ENCODE assay signal across 17 mouse cellular contexts in the genomic region with DNA sequence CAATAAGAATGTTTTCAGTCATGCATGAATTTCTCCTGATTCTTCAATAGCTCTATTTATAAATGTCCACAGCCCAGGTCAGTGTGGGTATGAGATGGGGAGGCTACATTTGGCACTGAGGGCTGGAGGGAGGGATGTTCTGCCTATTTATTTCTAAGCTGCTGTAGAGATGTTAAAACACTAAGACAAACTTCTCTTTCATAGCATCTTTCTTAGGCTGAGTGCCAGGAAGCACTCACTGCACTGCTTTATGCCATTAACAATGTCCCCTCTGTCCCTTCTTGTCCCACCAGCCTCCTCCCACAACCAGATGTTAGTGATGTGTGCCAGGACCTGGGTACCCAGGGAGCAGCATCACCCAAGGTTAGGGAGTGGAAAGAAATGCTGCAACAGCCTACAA. TPM values are rescaled to one million over a fixed set of nuclear protein-coding genes. Genes with fewer than 3 reads are reported as not detected.
DNase-seq lines count a peak whose midpoint lies in the region; ATAC-seq lines count a peak whose summit lies in the region.
"Had no signal": no experiment of that assay in that cellular context is flagged by ENCODE, and none has a peak within 500 bp of the region (broad histone marks: within the 10 kb centered on the region; RNA-seq: fewer than 3 reads in every experiment).

No protein-coding gene starts in this region.

- no peaks in the 10 kb centered on the region for H3K9me3 ChIP-seq in forebrain, embryonic 14.5 days (replicated peaks; ENCODE audit: control insufficient read depth, low read length)
- H3K9me3 ChIP-seq in forebrain, embryonic 13.5 days (replicated peaks), result no peaks in the 10 kb centered on the region
- H3K9me3 ChIP-seq: forebrain, embryonic 15.5 days; neural tube, embryonic 12.5 days; stomach, embryonic 15.5 days had no signal

- no peak overlapping the region for H3K4me2 ChIP-seq in forebrain, embryonic 14.5 days (ENCODE audit: low read length)
- no peak overlapping the region for H3K4me2 ChIP-seq in forebrain, embryonic 13.5 days
- H3K4me2 ChIP-seq: forebrain, embryonic 15.5 days; neural tube, embryonic 12.5 days; stomach, embryonic 15.5 days had no signal

- no peaks in the 10 kb centered on the region for H3K36me3 ChIP-seq in forebrain, embryonic 14.5 days (ENCODE audit: control insufficient read depth, insufficient read depth, low read length)
- H3K36me3 ChIP-seq in forebrain, embryonic 13.5 days (ENCODE audit: poor library complexity, severe bottlenecking), result no peaks in the 10 kb centered on the region
- H3K36me3 ChIP-seq: forebrain, embryonic 15.5 days; neural tube, embryonic 12.5 days; stomach, embryonic 15.5 days had no signal

- H3K4me1 ChIP-seq in forebrain, embryonic 14.5 days (ENCODE audit: control insufficient read depth, insufficient read depth, low read length), result no peaks in the 10 kb centered on the region
- no peaks in the 10 kb centered on the region for H3K4me1 ChIP-seq in forebrain, embryonic 13.5 days
- H3K4me1 ChIP-seq: forebrain, embryonic 15.5 days; neural tube, embryonic 12.5 days; stomach, embryonic 15.5 days had no signal

- DNase-seq in forebrain, embryonic 14.5 days (ENCODE audit: low spot score), result peak; percentile 0
- DNase-seq in right cerebral cortex, adult 18-20 months, result peak; percentile 28
- DNase-seq in right cerebral cortex, postnatal 14 days, result no peak
- DNase-seq in layer of hippocampus, adult 9-10 months (ENCODE audit: low spot score), result peak; percentile 48
- DNase-seq in testis, postnatal 10 days (ENCODE audit: low spot score), result peak; percentile 47
- no peak for DNase-seq in spleen, postnatal 4 days (ENCODE audit: low spot score in 2 of 2)
- DNase-seq: heart, postnatal 14 days; lung, adult 18-20 months had no signal

- H3K27me3 ChIP-seq in forebrain, embryonic 14.5 days (replicated peaks; ENCODE audit: control insufficient read depth, insufficient read depth, low read length), result no peaks in the 10 kb centered on the region
- no peaks in the 10 kb centered on the region for H3K27me3 ChIP-seq in forebrain, embryonic 13.5 days
- H3K27me3 ChIP-seq: forebrain, embryonic 15.5 days; neural tube, embryonic 12.5 days; stomach, embryonic 15.5 days had no signal

- H3K27ac ChIP-seq in forebrain, embryonic 14.5 days (ENCODE audit: low read depth, low read length), result no peak overlapping the region
- H3K27ac ChIP-seq in forebrain, embryonic 13.5 days, result no peak overlapping the region
- H3K27ac ChIP-seq: forebrain, embryonic 15.5 days; left cerebral cortex, adult 2 months; neural tube, embryonic 12.5 days; stomach, embryonic 15.5 days had no signal

- no peak overlapping the region for H3K9ac ChIP-seq in forebrain, embryonic 14.5 days (ENCODE audit: low read length)
- no peak overlapping the region for H3K9ac ChIP-seq in forebrain, embryonic 13.5 days
- H3K9ac ChIP-seq: forebrain, embryonic 15.5 days; neural tube, embryonic 12.5 days; stomach, embryonic 15.5 days had no signal

- no peak overlapping the region for H3K4me3 ChIP-seq in forebrain, embryonic 14.5 days (ENCODE audit: low read depth, low read length)
- no peak overlapping the region for H3K4me3 ChIP-seq in forebrain, embryonic 13.5 days
- H3K4me3 ChIP-seq: forebrain, embryonic 15.5 days; left cerebral cortex, adult 2 months; neural tube, embryonic 12.5 days; stomach, embryonic 15.5 days had no signal

- no peak for ATAC-seq in forebrain, embryonic 14.5 days
- ATAC-seq in forebrain, embryonic 13.5 days, result no peak
- ATAC-seq in monocyte, adult 5-6 weeks (replicated peaks; ENCODE audit: insufficient number of reproducible peaks, low FRiP score, low TSS enrichment, poor library complexity, severe bottlenecking), result no peak
- ATAC-seq: forebrain, embryonic 15.5 days; intestine, postnatal 0 days had no signal

RNA-seq across cellular contexts. Expression of a gene that starts 3.6 kb away (rescaled TPM):
- 0.07 and 0.08 TPM in 2 replicates for polyA plus RNA-seq in forebrain, embryonic 14.5 days (2014; fragmentation: Nextera tagmentation; extraction: Ambion mirVana)
- polyA plus RNA-seq in forebrain, embryonic 13.5 days (2015; fragmentation: Nextera tagmentation; extraction: Ambion mirVana), result 0.04 TPM in 1 of 2 replicates, not detected in the other
- 0.29 TPM in 1 of 3 replicates, not detected in the others for total RNA-seq in monocyte, adult 5-6 weeks (2017)
- total RNA-seq: granulocyte monocyte progenitor cell, adult 5-6 weeks had no signal
- polyA plus RNA-seq: C2C12 had no signal

RNA-seq across cellular contexts. Expression of a gene that starts 14.8 kb away (rescaled TPM):
- polyA plus RNA-seq in forebrain, embryonic 14.5 days (2014; fragmentation: Nextera tagmentation; extraction: Ambion mirVana), result not detected in 2 replicates
- polyA plus RNA-seq in forebrain, embryonic 13.5 days (2015; fragmentation: Nextera tagmentation; extraction: Ambion mirVana), result not detected in 2 replicates
- total RNA-seq in monocyte, adult 5-6 weeks (2017), result not detected in 3 replicates
- total RNA-seq: granulocyte monocyte progenitor cell, adult 5-6 weeks; heart, postnatal 14 days; left cerebral cortex, adult 2 months had no signal
- polyA plus RNA-seq: C2C12; forebrain, embryonic 15.5 days; intestine, postnatal 0 days; neural tube, embryonic 12.5 days had no signal

RNA-seq across cellular contexts. Expression of a gene that starts 45.1 kb away (rescaled TPM):
- polyA plus RNA-seq in forebrain, embryonic 14.5 days (2014; fragmentation: Nextera tagmentation; extraction: Ambion mirVana), result not detected in 2 replicates
- not detected in 2 replicates for polyA plus RNA-seq in forebrain, embryonic 13.5 days (2015; fragmentation: Nextera tagmentation; extraction: Ambion mirVana)
- total RNA-seq in monocyte, adult 5-6 weeks (2017), result not detected in 3 replicates
- total RNA-seq: granulocyte monocyte progenitor cell, adult 5-6 weeks had no signal
- polyA plus RNA-seq: C2C12; forebrain, embryonic 15.5 days; neural tube, embryonic 12.5 days had no signal

RNA-seq across cellular contexts. Expression of a gene that starts 54.6 kb away (rescaled TPM):
- polyA plus RNA-seq in forebrain, embryonic 14.5 days (2014; fragmentation: Nextera tagmentation; extraction: Ambion mirVana), result not detected in 2 replicates
- not detected in 2 replicates for polyA plus RNA-seq in forebrain, embryonic 13.5 days (2015; fragmentation: Nextera tagmentation; extraction: Ambion mirVana)
- total RNA-seq in monocyte, adult 5-6 weeks (2017), result not detected in 3 replicates
- total RNA-seq: granulocyte monocyte progenitor cell, adult 5-6 weeks; heart, postnatal 14 days; left cerebral cortex, adult 2 months had no signal
- polyA plus RNA-seq: C2C12; forebrain, embryonic 15.5 days; intestine, postnatal 0 days; neural tube, embryonic 12.5 days; stomach, embryonic 15.5 days had no signal

RNA-seq across cellular contexts. Expression of a gene that starts 54.7 kb away (rescaled TPM):
- polyA plus RNA-seq in forebrain, embryonic 14.5 days (2014; fragmentation: Nextera tagmentation; extraction: Ambion mirVana), result not detected in 2 replicates
- not detected in 2 replicates for polyA plus RNA-seq in forebrain, embryonic 13.5 days (2015; fragmentation: Nextera tagmentation; extraction: Ambion mirVana)
- not detected in 3 replicates for total RNA-seq in monocyte, adult 5-6 weeks (2017)
- total RNA-seq: granulocyte monocyte progenitor cell, adult 5-6 weeks; heart, postnatal 14 days; left cerebral cortex, adult 2 months had no signal
- polyA plus RNA-seq: C2C12; forebrain, embryonic 15.5 days; intestine, postnatal 0 days; neural tube, embryonic 12.5 days; stomach, embryonic 15.5 days had no signal

Comparison
In these comparisons a context has a peak if more than half of its experiments do, and no peak if none do; other contexts are left out.
1. DNase-seq: peak in forebrain, embryonic 14.5 days (single experiment), right cerebral cortex, adult 18-20 months (single experiment), layer of hippocampus, adult 9-10 months (single experiment) and testis, postnatal 10 days (single experiment); none in right cerebral cortex, postnatal 14 days (single experiment) and spleen, postnatal 4 days (0 of 2).